Mouse (Mus musculus): ENCODE measurements around the gene Hacd3.
A peak's percentile ranks its signal among the peaks of the same experiment; 100 is the strongest.

DNA sequence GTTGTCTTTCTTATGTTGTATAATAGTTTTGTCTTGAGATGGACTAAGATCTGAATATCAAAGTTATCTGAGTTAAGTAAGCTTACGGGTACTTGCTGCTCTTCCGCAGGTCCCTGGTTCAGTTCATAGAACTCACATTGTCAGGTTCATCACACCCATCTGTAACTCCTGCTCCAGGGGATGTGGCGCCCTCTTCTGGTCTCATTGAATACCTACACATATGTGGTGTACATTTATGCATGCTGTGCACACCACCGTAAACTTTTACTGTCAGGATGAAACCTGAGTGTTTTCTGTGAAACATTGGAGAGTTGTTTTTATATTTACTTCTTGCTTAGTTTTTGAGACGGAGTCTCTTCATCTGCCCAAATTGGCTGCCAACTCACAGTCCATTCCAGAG is 19.9 kb upstream of the Hacd3 start:
- TF ChIP-seq CTCF (IDR thresholded peaks at IDR 0.05; ENCODE audit: low read depth, low read length): 0 out of 2 replicates have a peak, but pooled peaks have one; percentile 11
- TF ChIP-seq GATA1 (IDR thresholded peaks at IDR 0.05; ENCODE audit: borderline replicate concordance, low read length): no peak
- TF ChIP-seq GATA2 (IDR thresholded peaks at IDR 0.05; ENCODE audit: borderline replicate concordance, low read depth, low read length): no peak
